Mouse (Mus musculus): ENCODE measurements around the gene 5730409E04Rik.

- TF ChIP-seq CTCF (IDR thresholded peaks at IDR 0.05; ENCODE audit: low read depth): no peak
- TF ChIP-seq EP300 (IDR thresholded peaks at IDR 0.05; ENCODE audit: low read depth): no peak
Observed at GRCm38 (mm10) chr4:126653148-126653547, 43.5 kb downstream of the 5730409E04Rik start.

All from heart, postnatal 0 days (tissue).